Mouse (Mus musculus): Measurements from ENCODE around the gene Galc.
"Not testable (repeated sequence)": the region's sequence is repeated elsewhere in the genome, so short reads cannot be mapped to it uniquely, and the experiment has no call there.

Galc gene

GRCm38 (mm10) chr12:98255373-98255995, 3.8 kb downstream of the Galc start:
- no peak for DNase-seq (ENCODE audit: low spot score in 2 of 2)

GRCm38 (mm10) chr12:98252417-98252816, 6.8 kb downstream of the Galc start:
- no peak for DNase-seq (ENCODE audit: low spot score in 2 of 2)

GRCm38 (mm10) chr12:98250327-98250726, 8.9 kb downstream of the Galc start:
- DNase-seq (ENCODE audit: low spot score in 2 of 2) = no peak

GRCm38 (mm10) chr12:98249671-98250070, 9.6 kb downstream of the Galc start:
- no peak for DNase-seq (ENCODE audit: low spot score in 2 of 2)

GRCm38 (mm10) chr12:98246835-98247234, 12.4 kb downstream of the Galc start:
- DNase-seq (ENCODE audit: low spot score in 2 of 2) = no peak

- no peak for DNase-seq (ENCODE audit: low spot score in 2 of 2)
Observed at GRCm38 (mm10) chr12:98244865-98245264, 14.4 kb downstream of the Galc start.

- no peak for DNase-seq (ENCODE audit: low spot score in 2 of 2)
Observed at GRCm38 (mm10) chr12:98244161-98244560, 15.1 kb downstream of the Galc start.

- DNase-seq (ENCODE audit: low spot score in 2 of 2) = not testable (repeated sequence)
Observed at GRCm38 (mm10) chr12:98238478-98238877, 20.8 kb downstream of the Galc start.

GRCm38 (mm10) chr12:98227037-98227436, 32.2 kb downstream of the Galc start:
- no peak for DNase-seq (ENCODE audit: low spot score in 2 of 2)

GRCm38 (mm10) chr12:98223286-98223685, 36.0 kb downstream of the Galc start:
- no peak for DNase-seq (ENCODE audit: low spot score in 2 of 2)

GRCm38 (mm10) chr12:98216432-98216831, 42.8 kb downstream of the Galc start:
- DNase-seq (ENCODE audit: low spot score in 2 of 2) = no peak

- DNase-seq (ENCODE audit: low spot score in 2 of 2) = no peak
Observed at GRCm38 (mm10) chr12:98215512-98215911, 43.7 kb downstream of the Galc start.

GRCm38 (mm10) chr12:98214191-98214590, 45.1 kb downstream of the Galc start:
- no peak for DNase-seq (ENCODE audit: low spot score in 2 of 2)

GRCm38 (mm10) chr12:98213791-98214190, 45.5 kb downstream of the Galc start:
- no peak for DNase-seq (ENCODE audit: low spot score in 2 of 2)

- no peak for DNase-seq (ENCODE audit: low spot score in 2 of 2)
Observed at GRCm38 (mm10) chr12:98213332-98213731, 45.9 kb downstream of the Galc start.

GRCm38 (mm10) chr12:98212457-98213175, 46.6 kb downstream of the Galc start:
- no peak for DNase-seq (ENCODE audit: low spot score in 2 of 2)

- DNase-seq (ENCODE audit: low spot score in 2 of 2) = no peak
Observed at GRCm38 (mm10) chr12:98210495-98210894, 48.8 kb downstream of the Galc start.

GRCm38 (mm10) chr12:98208104-98208503, 51.2 kb downstream of the Galc start:
- DNase-seq (ENCODE audit: low spot score in 2 of 2) = no peak

- DNase-seq (ENCODE audit: low spot score in 2 of 2) = no peak
Observed at GRCm38 (mm10) chr12:98205450-98206051, 53.7 kb downstream of the Galc start.

- no peak for DNase-seq (ENCODE audit: low spot score in 2 of 2)
Observed at GRCm38 (mm10) chr12:98197401-98197800, 61.9 kb downstream of the Galc start.

- DNase-seq (ENCODE audit: low spot score in 2 of 2) = no peak
Observed at GRCm38 (mm10) chr12:98190201-98190600, 69.1 kb downstream of the Galc start.

- no peak for DNase-seq (ENCODE audit: low spot score in 2 of 2)
Observed at GRCm38 (mm10) chr12:98189096-98189495, 70.2 kb downstream of the Galc start.

All from urinary bladder, adult 18-20 months (tissue).